Mouse (Mus musculus): Measurements from ENCODE around the gene 5730522E02Rik.

Gene 5730522E02Rik

GRCm38 (mm10) chr11:26210582-26211180, at the start of gene 5730522E02Rik:
5730522E02Rik (minus strand) TSS chr11:26210763.
- WGBS: 1% methylated on average over 31 of the region's 31 CpGs

DNA sequence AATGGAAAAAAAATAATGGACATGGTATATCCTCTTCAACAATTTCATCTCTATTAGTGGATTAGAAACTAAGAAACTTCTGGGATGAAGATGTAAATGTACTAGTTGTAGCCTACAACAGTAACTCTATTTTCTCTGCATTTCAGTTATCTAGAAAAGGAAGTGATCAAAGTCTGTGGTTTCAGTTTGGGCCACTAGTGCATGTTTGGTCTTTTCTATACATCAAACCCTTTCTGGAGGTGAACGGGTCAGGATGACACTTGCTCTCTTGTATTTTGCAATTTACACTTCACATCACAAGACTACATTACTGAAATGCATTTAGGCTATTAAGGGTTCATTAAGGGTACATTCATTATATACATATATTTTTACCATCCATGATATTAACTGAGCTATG, 26.0 kb upstream of the 5730522E02Rik start:
- WGBS: 91% methylated on average over 1 of the region's 1 CpGs

DNA sequence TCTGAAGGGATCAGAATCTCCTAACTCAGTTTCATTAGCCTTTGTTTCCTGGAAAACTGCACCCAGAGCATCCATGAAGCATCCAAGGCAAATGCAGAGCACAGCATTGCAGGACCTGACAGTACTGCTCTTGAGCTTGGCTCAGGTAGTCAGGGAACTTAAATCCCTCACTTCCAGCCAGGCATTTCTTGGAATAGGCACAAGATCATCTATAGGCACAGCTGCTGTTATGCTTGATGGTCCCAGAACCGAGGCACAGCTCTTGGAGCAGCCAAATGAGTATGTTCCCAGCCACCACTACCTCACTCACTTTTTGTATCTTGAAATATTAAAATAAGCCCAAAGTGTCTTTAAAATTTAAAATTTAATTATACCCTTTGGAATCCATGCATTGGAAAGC, 19.3 kb upstream of the 5730522E02Rik start:
- 46% methylated on average over 1 of the region's 1 CpGs for WGBS

DNA sequence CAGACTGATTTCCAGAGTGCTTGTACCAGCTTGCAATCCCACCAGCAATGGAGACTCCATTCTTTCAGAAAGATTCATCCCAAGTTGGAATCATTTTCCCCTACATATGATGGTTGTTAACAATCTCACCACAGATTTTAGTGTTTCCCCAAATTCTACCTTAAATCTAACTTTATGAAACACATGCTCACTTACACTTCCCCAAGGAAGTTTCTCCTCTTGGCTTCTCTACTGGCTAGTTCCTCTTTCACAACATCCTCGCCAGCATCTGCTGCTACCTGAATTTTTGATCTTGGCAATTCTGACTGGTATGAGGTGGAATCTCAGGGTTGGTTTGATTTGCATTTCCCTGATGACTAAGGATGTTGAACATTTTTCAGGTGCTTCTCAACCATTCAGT, 3.1 kb upstream of the 5730522E02Rik start:
- 86% methylated on average over 1 of the region's 1 CpGs for WGBS

GRCm38 (mm10) chr11:26209811-26210581, 567 bp downstream of the 5730522E02Rik start:
- under 1% methylated on average over 73 of the region's 73 CpGs for WGBS

GRCm38 (mm10) chr11:26203466-26203865, 7.1 kb downstream of the 5730522E02Rik start:
- WGBS: 93% methylated on average over 2 of the region's 2 CpGs

DNA sequence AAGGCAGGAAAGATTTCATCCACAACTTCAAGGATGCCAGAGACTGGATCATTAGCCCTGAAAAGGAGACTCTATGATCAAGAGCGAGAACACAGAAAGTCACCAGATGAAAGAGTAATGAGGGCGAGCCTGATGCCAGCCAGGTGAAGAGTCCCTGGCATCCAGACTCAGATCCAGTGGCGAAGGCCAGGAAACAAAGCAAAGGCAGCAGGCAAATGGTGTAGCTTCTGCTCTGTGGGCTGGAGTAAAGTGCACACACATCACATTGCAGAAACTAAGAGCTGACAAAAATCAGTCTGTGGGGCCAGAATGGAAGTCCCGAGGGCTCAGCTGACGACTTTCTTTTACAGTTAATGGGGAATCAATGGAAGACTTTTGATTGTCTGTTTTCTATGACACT, 7.7 kb downstream of the 5730522E02Rik start:
- 70% methylated on average over 5 of the region's 5 CpGs for WGBS

- 57% methylated on average over 4 of the region's 4 CpGs for WGBS
Measured at GRCm38 (mm10) chr11:26200970-26201777, 9.4 kb downstream of the 5730522E02Rik start.

- WGBS: 89% methylated on average over 3 of the region's 3 CpGs
Measured at GRCm38 (mm10) chr11:26195468-26195867, 15.1 kb downstream of the 5730522E02Rik start.

- 79% methylated on average over 3 of the region's 3 CpGs for WGBS
Measured at GRCm38 (mm10) chr11:26187231-26187967, 23.2 kb downstream of the 5730522E02Rik start.

- WGBS: 94% methylated on average over 2 of the region's 2 CpGs
Measured at GRCm38 (mm10) chr11:26170572-26170971, 40.0 kb downstream of the 5730522E02Rik start.

DNA sequence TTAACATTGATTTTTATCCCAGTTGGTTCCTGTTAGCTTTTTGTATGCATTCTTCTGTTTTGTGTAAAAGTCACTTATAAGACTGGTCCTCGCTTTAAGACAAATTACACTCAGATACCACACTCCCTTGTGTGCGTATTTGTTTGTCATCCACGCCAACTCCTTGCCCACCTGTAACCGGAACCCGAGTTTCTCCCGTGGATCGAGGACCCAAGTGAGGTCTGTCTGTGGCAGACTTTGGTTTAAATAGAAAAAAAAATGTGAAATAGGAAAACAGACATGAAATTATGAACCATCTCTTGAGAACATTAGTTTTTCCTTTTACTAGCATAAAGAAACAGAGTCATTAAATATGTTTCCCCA, 43.0 kb downstream of the 5730522E02Rik start:
- 92% methylated on average over 7 of the region's 7 CpGs for WGBS

GRCm38 (mm10) chr11:26166966-26167608, 43.5 kb downstream of the 5730522E02Rik start:
- WGBS: 79% methylated on average over 4 of the region's 4 CpGs

- WGBS: 66% methylated on average over 5 of the region's 5 CpGs
Measured at GRCm38 (mm10) chr11:26164651-26165259, 45.8 kb downstream of the 5730522E02Rik start.

GRCm38 (mm10) chr11:26161354-26161753, 49.2 kb downstream of the 5730522E02Rik start:
- 71% methylated on average over 5 of the region's 5 CpGs for WGBS

DNA sequence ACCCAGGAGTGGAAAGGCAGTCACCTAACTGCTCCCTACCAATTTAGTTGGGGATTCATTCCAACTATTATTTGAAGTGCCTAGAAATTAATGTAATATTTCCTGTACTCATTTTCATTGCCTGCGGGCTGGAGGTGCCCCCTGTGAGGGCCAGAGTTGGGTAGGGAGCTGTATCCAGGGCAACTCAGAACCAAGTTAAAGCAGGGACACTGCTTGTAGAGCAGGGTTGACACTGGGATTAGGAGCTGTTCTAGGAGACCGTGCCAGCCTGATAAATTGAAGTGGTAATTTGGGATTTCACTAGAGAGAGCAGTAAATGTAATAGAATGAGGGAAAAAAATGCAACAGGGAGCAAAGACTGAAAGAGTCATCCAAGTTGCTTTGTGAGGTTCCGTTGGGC, 51.5 kb downstream of the 5730522E02Rik start:
- WGBS: 76% methylated on average over 3 of the region's 3 CpGs

DNA sequence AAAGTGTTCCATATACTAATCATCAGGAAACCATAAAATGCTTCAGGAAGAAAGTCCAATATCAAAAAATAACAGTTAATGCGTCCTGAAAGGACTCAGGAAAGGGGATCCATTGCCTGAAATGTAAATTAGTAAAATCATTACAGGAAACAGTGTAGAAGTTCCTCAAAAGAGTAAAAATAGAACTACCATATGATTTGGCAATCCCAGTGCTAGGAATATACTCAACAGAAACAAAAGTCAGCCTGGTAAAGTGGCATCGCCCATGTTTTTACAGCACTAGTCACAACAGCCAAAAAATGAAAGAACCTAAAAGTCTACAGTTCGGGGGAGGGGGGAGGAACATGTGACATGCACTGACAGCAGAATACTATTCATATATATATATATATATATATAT, 70.5 kb downstream of the 5730522E02Rik start:
- 43% methylated on average over 3 of the region's 3 CpGs for WGBS

- 45% methylated on average over 1 of the region's 1 CpGs for WGBS
Measured at GRCm38 (mm10) chr11:26138013-26138412, 72.5 kb downstream of the 5730522E02Rik start.

GRCm38 (mm10) chr11:26130911-26131310, 79.7 kb downstream of the 5730522E02Rik start:
- 80% methylated on average over 11 of the region's 11 CpGs for WGBS

DNA sequence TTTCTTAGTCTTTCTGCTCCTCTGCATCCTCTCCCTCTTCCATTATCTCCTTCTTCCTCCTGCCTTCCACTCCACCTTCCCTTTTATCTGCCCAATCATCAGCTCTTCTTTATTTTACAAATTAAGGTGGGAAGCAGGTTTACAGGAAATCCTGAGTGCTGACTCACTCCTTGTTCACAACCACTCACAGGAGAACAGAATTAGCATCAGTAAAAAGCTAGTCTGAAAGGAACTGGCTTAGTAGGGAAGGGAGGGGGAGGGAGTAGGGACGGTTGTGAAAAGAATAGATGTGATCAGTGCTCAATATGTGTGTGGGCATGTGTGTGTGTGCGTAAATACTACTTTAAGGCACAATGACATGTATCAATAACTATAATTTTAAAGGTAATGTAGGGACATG, 81.5 kb downstream of the 5730522E02Rik start:
- WGBS: 25% methylated on average over 2 of the region's 2 CpGs

DNA sequence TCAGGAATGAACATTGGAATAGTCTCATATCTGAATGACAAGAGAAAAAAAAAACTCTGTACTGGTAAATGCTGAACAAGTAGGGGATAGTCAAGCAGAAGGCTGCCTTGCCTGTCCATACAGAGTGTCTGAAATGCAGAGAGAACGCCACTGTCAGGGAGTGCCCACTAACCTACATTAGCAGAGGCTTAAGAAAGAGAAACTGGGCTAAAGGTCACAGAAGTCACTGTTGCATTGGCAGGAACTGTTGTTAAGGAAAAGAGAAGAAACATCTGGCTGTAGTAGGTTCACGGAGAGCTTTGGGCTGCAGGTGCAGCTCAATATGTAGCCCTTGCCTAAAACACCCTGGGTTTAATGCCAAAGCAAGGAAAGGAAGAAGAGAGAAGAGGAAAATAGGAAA, 82.2 kb downstream of the 5730522E02Rik start:
- WGBS: 61% methylated on average over 2 of the region's 2 CpGs
